Mouse (Mus musculus) brain, embryonic 14.5 days (tissue): ENCODE data around the gene Mroh7.

Experiments used
- CTCF ChIP-seq: fragments of 200-500 bp; IDR thresholded peaks from 2 replicates; pipeline ENCODE4 v1.5.1; 2012; ENCODE audit warnings: inconsistent platforms, mild to moderate bottlenecking, moderate library complexity, borderline replicate concordance; ENCODE audit not compliant: insufficient read depth, insufficient read length; ENCODE audit errors: extremely low read depth
- POLR2A ChIP-seq: fragments of 200-500 bp; IDR thresholded peaks from 2 replicates; pipeline ENCODE4 v1.6.1; 2012; ENCODE audit warnings: mild to moderate bottlenecking, inconsistent platforms, borderline replicate concordance; ENCODE audit not compliant: poor library complexity, insufficient read depth, insufficient read length, severe bottlenecking; ENCODE audit errors: extremely low read depth

DNA sequence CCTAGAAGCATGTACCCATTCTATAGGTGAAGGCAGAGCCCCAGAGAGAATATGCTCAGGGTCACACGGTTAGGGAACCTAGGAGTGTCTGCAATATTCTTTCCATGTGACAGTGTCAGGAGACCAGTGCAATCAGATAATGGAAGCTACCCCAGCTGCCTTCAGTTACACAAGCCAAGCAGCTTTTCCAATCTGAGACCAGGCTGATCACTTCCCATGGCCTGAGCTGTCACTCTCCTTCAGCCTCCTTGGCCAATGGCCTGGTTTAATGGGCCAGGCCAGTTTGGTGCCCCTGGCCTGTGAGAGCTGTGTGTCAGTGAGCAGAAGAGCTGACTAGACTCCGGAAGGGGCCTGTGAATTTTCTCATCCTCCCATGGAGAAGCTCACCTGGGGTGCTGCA lies 65.5 kb downstream of the Mroh7 start:
- no peak for TF ChIP-seq POLR2A
- no peak for TF ChIP-seq CTCF
